Mouse (Mus musculus) naive thymus-derived CD4-positive, alpha-beta T cell, adult 2 months (primary cell): ENCODE measurements around the gene Itgbl1.
"Not testable (repeated sequence)": the region's sequence is repeated elsewhere in the genome, so short reads cannot be mapped to it uniquely, and the experiment has no call there.

Experiments used
- DNase-seq: peaks from one replicate; pipeline ENCODE4 v3.0.0-alpha.2; 2011; ENCODE audit warnings: low read depth

The Itgbl1 gene

DNA sequence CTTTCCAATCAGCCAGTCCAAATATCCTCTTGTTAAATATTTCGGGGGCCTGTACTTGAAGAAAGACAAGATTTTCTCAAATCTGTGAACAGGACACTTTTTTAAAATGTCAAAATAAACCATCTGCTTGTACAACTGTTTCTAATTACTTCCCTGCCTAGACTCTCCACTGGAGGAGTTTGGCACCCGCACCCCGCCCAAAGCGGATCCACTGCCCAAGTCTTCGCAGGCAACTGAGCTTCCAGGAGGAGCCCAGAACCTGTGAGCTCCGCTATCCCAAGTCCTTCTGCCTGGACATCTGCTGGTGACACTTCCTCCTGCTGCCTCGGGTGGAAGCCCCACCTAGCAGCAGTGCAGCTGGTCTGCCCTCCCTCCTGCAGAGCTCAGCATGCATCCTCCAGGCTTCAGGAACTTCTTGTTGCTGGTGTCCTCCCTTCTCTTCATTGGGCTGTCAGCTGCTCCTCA is at the start of gene Itgbl1:
Itgbl1 (plus strand) TSS at position 51 of the 465 bp plus-strand sequence.
- DNase-seq = no peak

DNA sequence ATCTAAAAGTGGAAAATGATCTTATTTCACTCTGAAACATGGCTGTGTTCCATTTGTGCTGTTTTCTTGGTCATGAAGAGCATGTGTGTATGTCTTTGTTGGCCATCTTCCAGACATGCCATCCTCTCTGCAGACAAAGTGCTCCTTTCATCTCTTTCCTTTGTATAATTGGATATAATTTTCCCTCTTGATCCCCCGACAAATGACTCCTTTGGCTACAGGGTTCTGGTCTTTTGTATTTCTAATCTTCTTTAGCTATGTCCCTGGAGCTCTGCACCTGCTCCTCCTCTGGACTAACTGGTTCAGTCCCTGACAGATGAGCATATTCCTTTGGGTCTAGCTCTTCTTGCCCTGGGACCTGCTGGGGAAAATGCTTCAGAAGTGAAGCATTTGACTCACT is 36.8 kb upstream of the Itgbl1 start:
- DNase-seq = no peak

DNA sequence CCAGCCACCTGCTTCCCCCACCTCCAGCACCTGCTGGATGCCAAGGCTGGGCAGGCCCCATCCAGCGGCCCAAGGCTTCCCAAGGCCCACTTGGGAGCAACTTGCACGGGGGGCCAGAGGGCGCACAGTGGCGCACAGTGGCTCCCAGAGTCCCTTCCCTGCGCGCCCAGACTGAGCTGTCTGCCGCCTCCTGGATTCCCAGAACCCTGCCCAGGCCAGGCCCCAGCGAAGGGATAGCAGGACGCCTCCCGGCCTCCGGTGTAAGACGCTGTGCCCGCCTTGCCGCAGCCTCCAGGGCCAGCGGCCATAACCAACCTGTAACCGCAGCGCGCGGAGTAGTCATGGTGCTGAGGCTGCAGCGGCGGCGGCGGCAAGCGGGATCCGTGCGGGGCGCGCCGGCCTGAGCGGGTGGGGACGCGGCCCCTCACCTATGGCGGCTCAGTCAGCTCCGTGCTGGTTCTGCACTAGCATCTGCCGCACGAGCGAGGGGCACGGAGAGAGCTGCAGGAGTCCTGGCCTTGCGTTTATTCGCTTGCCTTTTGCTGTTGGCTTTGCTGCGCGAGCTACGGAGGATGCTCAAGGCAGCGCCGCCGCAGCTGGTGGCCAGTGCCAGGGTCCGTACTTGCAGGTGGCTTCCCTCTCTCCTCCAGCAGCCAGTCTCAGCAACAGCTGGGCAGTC is 33.1 kb upstream of the Itgbl1 start, which contains the start of gene Nalcn:
Nalcn (minus strand) TSS at position 644 of the 679 bp plus-strand sequence.
- no peak for DNase-seq

DNA sequence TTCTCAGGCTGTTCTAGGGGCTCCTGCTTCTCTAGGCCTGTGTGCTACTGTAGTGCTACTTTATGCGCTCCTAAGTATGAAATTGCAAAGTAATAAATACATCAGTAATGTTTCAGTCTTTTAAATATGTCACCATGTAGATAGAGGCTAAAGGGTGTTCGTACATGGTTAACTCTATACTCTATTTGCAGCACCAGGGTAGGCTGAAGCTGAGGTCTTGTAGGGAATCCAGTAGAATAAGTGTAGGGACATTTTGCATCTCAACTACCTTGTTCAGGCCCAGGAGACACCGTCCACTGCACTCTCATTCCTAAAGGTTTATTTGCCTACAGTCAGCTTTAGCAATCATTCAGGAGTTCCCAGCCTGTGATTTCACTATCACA is 32.6 kb upstream of the Itgbl1 start:
- DNase-seq = no peak

DNA sequence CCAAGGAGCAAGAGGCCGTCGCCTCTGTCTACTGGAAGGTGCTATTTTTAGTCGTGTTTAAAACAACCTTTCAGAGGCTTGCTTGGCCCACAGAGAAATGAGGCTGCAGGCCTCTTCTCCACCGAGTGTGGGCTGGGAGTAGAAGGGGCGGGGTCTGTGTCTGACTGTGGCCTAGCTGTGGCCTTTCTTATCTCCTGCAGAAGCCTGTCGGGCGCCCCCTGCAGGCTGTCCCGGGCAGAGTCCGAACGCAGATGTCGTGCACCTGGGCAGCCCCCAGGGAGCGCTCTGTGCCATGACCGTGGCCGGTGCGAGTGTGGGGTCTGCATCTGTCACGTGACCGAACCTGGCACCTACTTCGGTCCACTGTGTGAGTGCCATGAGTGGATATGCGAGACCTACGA is 1.3 kb downstream of the Itgbl1 start:
- no peak for DNase-seq

DNA sequence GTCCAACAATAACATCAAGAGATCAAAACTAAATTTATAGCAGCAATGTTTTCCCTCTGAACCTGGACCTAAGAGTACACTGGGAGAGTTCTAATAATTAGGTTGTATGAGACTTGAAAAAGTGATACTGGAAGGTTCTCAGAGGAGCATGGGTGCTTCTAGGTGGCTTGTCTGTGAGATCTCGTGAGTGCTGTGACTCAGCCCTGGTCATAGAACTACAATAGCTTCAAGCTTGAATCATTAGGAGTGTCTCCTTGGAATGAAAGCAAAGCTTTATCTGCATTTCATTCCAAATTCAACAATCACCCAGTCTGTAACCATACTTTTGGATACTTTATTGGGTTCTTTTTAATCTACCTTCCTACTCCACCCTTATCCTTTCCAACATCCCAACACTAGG is 2.6 kb downstream of the Itgbl1 start:
- no peak for DNase-seq

DNA sequence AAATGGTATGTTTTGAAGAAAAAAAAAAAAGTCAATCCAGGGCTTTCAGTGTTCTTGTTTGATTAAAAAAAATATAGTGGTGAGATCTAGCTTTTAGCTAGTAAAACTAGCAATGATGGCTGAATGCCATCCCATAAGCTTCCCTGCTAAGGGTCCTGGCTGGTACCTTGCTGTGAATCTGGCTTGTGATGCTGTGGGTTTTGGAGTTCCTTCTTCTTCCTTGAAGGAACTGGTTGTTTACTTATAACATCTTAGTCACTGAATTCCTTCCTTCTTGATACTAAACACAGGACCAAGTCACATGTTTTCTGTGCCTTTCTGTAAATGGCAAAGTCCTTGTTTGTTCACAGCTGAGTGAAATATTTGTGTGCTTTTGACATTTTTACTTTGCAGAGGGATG is 3.4 kb downstream of the Itgbl1 start:
- no peak for DNase-seq

DNA sequence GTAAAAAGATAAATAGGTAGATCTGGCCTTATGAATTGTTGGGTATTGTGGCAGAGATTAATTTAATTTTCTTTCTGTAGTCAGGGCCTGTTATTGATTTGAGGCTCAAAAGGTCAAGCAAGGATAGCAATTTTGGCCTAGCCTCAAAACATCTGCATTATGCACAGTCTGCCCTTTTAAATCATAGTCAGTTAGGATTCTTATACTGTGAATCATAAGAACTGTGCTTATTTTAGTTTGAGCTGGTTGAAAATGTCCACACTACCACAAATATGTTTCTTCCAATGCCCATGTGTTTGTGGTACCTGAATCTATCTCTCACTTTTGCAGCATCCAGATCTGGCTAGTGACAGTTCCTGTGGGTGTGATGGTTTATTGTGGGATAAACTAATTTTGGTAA is 4.7 kb downstream of the Itgbl1 start:
- no peak for DNase-seq

DNA sequence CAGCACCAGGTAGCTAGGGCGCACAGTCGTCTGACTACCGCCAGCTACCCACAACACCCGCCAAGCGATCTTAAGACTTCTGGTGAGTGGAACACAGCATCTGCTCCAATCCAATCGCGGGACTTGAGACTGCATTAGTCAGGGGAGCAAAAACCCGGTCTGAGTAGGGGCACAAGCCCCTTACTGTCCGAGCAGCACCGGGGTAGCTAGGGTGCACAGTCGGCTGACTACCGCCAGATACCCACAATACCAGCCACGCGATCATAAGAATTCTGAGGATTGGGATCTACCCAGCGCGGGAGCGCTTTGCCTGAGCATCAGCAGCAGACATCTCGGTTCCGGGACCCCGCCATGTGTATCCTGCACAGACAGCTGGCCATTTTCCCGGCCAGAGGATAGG is 11.3 kb downstream of the Itgbl1 start:
- not testable (repeated sequence) for DNase-seq

DNA sequence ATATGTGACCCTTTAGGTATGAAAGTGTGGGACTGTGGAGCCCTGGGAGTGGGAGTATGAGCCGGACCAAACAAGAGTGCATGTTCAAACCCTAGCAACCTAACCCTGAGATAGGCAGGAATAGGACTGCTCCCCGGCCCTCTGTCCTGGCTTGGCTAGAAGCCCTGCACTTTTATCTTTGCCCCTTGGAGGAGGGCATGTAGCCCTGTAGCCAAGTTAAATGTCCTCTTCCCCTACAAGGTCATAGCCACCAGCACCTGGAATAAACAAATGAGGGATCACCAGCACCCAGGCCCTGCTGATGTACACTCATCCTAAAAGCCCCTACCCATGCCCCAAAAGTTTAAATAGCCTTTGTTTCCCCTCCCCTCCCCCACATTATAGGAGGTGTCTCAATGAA is 18.3 kb downstream of the Itgbl1 start:
- DNase-seq = no peak

DNA sequence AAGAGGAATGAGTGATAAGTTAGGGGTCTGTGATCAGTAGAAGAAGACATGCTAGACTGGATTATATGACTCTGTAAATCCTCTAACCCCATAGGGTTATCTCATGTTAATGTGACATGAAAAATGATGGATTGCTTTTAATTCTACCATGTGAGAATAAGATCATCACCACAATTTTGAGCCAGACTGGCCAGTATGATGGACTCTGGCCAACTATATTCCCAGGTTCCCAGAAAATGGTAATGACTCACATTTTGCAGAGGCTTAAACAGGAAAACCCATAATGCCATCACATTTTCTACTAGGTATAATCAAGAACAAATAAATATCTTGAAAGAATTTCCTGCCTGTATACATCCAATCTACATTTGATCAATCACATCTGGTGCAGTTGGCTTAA is 55.0 kb downstream of the Itgbl1 start:
- DNase-seq = no peak

DNA sequence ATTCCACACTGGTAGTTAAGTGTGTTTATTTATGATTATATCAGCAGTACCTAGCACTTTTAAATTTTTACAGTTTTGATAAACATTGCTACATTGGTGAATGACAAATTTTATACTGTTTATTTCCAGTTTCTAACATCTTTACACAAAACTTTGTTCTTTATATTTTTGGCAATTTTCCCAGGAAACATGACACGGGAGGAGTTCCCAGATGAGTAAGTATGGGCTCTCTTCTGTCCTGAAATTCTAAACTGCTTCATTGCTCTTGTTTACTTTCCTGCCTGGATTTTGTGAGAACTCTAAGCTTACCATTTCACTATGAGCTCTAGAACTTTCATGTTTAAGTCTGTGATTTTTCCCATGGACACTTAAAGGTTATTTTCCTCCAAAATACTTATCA is 82.3 kb downstream of the Itgbl1 start:
- no peak for DNase-seq

DNA sequence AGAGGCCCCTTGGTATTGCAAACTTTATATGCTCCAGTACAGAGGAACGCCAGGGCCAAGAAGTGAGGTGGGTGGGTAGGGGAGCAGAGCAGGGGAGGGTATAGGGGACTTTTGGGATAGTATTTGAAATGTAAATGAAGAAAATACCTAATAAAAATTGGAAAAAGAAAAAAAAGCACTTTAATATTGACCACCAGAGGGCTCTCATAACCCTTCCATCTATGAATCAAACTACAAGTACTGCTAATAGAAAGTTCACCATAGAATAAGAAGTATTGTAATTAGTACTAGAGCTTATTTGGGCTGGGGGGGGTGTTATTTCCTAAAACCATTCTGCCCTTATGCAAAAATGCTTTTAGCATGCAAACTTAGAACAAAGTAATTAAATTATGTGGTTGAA is 91.2 kb downstream of the Itgbl1 start:
- DNase-seq = no peak

DNA sequence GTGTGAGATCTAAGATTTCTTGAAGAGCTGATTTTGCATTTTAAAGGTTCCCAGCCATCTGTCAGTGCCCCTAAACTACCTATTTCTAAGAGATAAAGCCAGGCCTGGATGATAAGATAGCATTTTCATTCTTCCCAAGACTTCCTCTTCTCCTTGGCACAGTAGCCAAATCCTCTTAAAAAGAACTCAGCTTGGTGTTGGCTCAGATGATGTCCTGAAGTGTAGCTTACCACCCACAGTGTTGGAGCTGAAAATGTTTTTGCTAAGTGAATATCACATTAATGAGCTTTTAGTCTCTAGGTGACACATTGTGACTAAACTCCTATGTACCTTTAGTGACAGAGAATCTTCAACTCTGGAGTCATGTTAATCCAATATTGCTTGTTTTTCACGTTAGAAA is 99.8 kb downstream of the Itgbl1 start:
- DNase-seq = no peak

DNA sequence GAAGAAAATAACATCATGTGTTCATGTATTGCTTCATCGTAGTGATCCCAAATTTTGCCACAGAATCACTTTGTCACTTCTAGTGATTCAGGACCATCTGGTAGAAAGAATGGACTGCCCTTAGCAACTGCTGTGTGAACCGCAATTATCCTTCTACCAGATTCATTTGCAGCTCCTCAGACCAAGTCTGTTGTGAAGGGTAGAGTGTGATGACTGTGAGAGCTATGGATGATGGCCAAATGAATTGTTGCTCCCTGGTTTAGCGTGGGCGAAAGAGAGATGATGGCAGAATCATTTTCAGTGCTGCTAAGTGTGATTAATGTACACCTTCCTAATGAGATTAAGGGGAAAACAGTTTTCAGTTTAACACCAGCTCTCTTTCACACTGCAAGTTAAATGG is 100.3 kb downstream of the Itgbl1 start:
- no peak for DNase-seq

DNA sequence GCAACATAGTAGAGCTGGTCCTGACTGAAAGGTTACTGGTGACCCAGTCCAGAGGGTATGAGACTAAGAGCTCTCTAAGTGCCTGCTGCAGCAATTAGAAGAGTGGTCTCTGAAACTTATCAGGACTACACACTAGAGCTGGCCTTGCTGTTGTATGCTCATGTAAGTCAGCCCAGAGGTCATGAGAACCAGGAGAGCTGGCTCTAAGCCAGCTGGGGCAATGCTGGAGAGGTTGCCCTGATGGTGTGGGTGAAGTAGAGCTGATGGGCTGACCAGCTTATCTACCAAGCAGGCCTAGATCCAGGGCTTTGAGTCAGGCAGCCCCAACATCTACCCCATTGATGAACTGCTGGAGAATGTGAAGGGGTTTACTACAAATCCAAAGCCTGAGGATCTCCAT is 142.0 kb downstream of the Itgbl1 start:
- DNase-seq = no peak

DNA sequence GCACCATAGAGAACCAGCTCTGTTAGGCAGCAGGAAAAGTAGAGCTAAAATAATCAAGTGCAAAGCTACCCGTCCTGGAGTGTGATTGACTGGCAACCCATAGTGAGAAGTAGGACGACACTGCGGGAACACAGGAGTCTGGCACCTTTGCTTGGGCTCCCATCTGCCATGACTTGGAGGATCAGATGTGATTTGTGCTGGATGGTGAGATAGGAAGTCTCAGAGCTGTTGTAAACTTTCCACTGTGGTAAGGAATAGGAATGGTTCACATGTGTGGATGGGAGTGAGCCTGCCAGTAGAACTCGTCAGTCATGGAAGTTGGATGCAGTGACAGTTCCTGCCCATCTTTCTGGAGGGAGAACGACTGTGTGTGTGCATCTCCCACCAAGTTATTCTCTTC is 177.9 kb downstream of the Itgbl1 start:
- DNase-seq = no peak

DNA sequence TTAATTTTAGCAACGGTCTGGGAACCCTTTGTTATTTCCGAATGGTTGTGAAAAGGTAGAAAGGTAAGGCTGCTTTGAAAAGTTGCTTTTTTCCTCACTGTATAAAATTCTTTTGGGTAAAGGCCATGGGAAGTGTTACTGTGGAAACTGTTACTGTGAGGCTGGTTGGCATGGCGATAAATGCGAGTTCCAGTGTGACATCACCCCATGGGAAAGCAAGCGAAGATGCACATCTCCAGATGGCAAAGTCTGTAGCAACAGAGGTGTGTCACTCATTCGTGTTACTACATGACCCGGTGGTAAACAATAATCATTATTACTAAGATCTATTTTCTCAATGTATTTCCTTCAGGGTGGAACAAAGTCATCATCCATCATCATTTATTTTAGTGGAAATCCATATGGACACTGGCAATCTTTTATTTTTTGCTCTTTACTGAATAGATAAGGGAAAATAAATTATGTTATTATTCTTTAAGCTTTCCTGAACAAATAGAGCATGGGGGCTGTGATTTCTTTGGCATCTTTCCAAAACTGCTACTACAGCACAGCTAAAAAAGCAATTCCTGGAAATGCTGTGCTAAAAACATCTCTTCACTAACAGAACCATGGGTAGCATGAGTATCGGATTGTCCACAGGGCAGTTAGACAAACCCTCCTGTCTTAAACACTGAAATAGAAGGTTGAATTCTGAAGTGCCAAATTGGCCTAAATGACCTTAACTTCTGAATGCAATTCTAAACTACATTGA is 184.1 kb downstream of the Itgbl1 start:
- DNase-seq = no peak

DNA sequence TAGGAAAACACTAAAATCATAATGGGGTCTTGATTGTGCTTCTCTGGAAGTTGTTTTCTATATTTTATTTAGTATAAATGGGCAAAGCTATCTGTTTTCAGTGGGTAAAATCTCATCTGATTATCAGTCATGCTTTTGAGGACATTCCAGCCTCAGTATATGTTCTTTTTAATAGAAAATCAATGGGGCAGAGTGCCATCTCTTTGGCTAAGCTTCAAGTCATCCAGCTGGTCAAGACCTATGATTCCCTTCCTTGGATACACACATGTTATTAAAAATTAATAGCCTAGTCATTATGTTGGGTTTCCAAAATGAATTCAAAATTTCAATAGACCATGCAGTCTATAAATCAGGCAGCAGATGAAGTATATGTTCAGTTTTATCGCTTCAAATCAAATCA is 204.8 kb downstream of the Itgbl1 start:
- DNase-seq = no peak

DNA sequence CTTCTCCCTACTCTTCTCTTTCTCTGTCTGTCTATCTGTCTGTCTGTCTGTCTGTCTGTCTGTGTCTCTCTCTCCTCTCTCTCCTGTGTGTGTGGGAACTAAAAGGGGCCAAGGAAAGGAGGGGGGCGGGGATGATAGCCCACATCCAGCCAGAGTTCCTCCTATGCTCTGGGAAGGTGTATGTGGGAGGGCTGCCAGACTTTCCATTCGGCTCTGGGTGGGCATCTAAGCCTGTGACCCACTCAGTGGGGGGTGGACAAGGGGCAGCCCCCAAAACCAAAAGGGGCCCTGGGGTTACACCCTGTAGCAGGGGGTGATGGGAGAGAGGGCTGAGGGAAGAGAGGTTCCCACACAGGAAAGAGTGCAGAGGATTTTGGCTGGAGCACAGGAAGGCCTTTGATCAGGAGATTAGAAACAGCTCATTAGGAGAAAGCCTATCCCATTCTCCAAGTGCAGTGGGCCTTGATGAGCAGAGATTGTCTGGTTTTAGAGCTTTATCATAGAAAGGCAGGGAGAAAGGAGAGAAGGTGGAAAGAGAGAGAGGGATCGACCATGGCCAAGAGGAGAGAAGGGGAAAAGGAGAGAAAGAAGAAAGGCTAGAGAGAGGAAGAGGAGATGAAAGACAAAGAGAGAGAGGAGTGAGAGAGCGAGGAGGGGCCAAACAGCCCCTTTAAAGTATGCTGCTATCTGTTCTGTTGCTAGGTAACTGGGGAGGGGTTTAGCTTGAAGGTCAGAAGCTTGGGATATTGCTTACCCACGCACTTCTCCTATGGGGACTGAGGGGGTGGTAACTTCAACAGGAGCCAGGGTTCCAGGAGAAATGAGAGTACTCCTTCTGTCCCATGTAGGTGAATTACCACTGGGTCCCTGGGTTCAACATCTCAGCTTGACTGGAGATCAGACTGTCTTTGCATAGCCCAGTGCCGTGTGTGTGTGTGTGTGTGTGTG is 206.3 kb downstream of the Itgbl1 start:
- DNase-seq = no peak

DNA sequence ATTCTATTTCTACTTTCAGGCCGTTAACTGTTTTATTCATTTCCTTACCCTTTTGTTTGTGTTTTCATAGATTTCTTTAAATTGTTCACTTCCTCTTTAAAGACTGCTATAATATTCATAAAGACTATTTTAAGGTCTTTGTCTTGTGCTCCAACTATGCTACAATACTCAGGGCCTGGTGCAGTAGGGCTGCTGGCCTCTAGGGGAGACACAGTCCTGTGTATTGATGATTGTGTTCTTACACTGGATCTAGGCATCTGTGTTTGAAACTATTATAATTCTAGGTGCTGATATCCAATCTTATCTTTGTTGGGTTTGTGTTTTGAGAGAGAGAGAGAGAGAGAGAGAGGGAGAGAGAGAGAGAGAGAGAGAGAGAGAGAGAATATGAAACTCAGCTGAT is 268.1 kb downstream of the Itgbl1 start:
- no peak for DNase-seq

DNA sequence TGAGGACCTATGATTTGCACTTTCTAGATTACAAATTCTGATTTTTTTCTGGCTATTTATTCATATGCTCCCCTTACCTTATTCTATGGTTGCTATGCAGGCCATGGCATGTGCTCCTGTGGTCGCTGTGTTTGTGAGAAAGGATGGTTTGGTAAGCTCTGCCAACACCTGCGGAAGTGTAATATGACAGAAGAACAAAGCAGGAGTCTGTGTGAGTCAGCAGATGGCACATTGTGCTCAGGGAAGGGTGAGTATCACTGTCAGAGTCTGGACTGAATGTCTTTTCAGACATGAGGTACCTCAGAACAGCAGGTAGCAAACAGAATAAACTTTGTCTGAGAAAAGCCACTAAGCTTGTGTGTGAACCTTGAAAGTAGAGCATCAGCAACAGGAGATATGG is 306.8 kb downstream of the Itgbl1 start:
- DNase-seq = no peak

DNA sequence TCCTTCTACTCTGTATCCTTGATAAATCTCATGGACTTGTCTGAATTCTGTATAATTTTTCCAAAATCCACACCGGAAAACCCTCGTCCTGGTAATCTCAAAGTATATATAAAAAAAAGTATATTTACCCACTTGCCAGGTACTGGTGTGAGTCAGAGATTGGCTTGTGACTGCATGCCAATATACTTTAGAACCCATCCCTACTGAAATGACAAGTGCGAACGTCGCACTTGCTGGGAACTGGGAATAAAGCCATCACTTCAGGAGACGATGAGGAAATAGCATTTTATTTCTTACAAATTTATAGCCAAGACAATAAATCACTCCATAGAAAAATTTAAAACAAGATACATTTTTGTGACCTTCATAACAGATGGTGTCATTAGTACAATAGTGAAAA is 308.2 kb downstream of the Itgbl1 start:
- DNase-seq = no peak
